In the genomic region with DNA sequence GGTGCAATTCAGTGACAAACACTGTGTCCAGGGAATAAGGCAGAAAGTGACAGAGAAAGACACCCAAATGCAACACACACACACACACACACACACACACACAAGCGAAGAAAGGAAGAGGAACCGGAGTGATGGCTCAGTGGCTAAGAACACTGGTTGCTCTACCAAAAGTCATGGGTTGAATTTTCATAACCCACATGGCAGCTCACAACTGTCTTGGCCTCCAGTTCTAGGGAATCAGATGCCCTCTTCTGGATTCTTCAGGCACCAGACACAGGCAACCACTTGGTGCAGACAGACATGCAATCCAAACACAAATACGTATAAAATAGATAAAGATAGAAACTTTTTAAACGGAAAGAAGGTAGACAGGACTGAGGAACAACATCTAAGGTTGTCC, we compare ENCODE assay signal across 18 mouse cellular contexts.
"Had no signal": no experiment of that assay in that cellular context is flagged by ENCODE, and none has a peak within 500 bp of the region (broad histone marks: within the 10 kb centered on the region; RNA-seq: fewer than 3 reads in every experiment).

No protein-coding gene starts in this region.

- H3K27me3 ChIP-seq: limb, embryonic 13.5 days; liver, embryonic 12.5 days; liver, embryonic 15.5 days; midbrain, embryonic 15.5 days; neural tube, embryonic 13.5 days had no signal

- H3K9ac ChIP-seq: limb, embryonic 13.5 days; liver, embryonic 12.5 days; liver, embryonic 15.5 days; midbrain, embryonic 15.5 days; neural tube, embryonic 13.5 days had no signal

- DNase-seq: kidney, adult 18-20 months; kidney, adult 9 months; kidney, postnatal 36 days; layer of hippocampus, adult 9-11 months; liver; lung, adult 18-20 months; lung, postnatal 14 days; retina, postnatal 1 day; thymus, adult 2 months; thymus, postnatal 14 days had no signal

- H3K4me3 ChIP-seq: limb, embryonic 10.5 days; limb, embryonic 13.5 days; liver, embryonic 12.5 days; liver, embryonic 15.5 days; midbrain, embryonic 15.5 days; myocyte; neural tube, embryonic 13.5 days had no signal

- H3K27ac ChIP-seq: limb, embryonic 10.5 days; limb, embryonic 13.5 days; liver, embryonic 12.5 days; liver, embryonic 15.5 days; macrophage; midbrain, embryonic 15.5 days; neural tube, embryonic 13.5 days had no signal

- H3K9me3 ChIP-seq: limb, embryonic 10.5 days; liver, embryonic 12.5 days; liver, embryonic 15.5 days; midbrain, embryonic 15.5 days had no signal

- ATAC-seq: liver, embryonic 12.5 days; midbrain, embryonic 15.5 days had no signal

- H3K4me1 ChIP-seq: liver, embryonic 12.5 days; liver, embryonic 15.5 days; midbrain, embryonic 15.5 days; neural tube, embryonic 13.5 days had no signal

- H3K4me2 ChIP-seq: limb, embryonic 13.5 days; liver, embryonic 12.5 days; liver, embryonic 15.5 days; midbrain, embryonic 15.5 days; neural tube, embryonic 13.5 days had no signal

- H3K36me3 ChIP-seq: limb, embryonic 10.5 days; limb, embryonic 13.5 days; liver, embryonic 12.5 days; liver, embryonic 15.5 days; midbrain, embryonic 15.5 days; neural tube, embryonic 13.5 days had no signal
